Mouse (Mus musculus): ENCODE measurements around the gene Nfia. TPM values are rescaled to one million over a fixed set of nuclear protein-coding genes. Genes with fewer than 3 reads are reported as not detected.

Nfia gene
- polyA plus RNA-seq, 1 experiment: 10.3 TPM

DNA sequence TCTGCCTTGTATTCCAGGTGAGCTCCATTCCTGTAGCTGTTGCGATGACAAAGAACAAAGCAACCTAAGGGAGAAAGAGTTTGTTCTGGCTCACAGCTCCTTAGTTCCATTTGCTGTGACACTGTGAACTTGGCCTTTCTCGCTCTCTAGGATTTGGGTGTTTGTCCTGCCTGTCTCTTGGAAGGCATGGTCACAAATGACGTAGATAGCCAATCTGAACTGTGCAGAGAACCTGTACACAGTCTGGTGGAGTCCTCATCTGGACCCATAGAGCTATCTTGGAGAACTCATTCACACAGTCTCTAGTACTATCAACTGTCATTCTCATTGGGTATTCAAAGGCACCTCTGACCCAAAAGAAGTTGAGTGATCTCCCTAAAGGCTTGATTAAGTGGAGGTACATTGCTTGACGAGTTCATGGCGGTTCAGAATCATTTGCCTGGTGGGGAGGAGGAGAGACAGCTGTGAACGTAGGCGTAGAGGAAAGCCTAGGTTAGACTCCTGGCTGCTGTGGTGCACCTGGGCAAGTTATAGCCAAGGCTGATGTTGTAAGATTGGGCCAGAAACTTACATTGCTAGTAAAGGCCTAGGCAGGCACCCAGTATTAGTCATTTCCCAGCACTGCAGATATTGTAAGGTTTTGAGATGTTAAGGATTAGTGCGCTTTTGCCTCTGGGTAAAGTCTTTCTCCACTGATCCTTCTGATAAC is 83.3 kb downstream of the Nfia start:
- DNase-seq (ENCODE audit: low read depth, low spot score): no peak

DNA sequence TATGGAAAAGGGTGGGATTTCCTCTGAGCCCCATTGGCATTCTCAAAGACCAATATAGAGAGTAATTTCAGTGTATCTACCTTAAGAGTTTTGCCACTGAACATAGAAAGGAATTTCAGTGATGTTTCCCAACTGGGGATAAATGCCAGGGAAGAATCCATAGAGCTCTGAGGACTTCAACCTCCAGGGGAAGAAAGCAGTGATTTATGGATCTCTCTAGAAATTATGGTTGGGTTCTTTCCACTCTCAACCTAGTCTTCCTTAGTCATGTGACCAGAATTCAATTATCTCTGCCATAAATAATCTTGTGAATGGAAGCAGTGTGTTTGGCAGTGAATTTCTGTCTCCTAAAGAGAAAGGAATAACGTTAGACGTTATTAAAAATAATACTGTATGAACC is 85.0 kb downstream of the Nfia start:
- WGBS: 75% methylated on average over 2 of the region's 2 CpGs
- no peak for DNase-seq (ENCODE audit: low read depth, low spot score)

More for the DNA sequence above, 83.3 kb downstream of the Nfia start:
- 96% methylated on average over 8 of the region's 8 CpGs for WGBS

DNA sequence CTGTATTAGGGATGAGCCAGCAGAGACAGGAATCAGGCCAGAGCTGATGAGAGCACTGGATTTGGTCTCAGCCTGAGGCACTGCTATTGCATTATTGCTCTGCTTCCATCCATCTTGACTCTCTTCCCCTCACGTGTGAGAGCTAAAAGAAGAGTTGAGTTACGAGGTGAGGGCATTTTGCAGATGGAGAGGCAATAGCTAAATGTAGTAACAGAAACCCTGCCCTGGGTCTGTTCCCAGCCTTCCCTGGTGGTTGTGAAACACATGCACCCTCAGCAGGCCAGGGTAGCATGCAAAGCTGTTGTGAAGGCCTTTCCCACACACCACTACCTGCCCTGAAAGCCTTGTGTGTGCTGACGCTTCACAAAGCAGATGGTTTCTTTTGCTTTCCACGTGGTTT is 86.9 kb downstream of the Nfia start:
- no peak for DNase-seq (ENCODE audit: low read depth, low spot score)
- 64% methylated on average over 4 of the region's 4 CpGs for WGBS

DNA sequence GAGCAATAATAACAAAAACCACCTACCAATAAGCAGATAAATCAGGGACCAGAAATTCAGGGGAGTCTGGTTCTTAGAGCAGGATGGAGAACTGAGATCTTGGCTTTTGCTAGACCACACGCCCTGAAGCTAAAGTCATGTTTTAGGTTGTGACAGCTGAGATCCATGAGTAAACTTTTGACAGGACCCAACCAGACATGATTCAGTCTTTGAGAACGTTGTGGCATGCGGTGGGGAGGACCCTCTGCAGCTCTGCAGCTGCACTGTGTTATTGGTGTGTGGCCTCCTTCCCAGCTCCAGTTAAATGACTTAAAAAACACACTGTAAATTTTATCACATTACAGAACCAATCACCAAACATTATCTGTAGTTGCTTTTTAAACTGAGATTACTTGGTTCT is 87.8 kb downstream of the Nfia start:
- no peak for DNase-seq (ENCODE audit: low read depth, low spot score)
- WGBS: 59% methylated on average over 3 of the region's 3 CpGs

DNA sequence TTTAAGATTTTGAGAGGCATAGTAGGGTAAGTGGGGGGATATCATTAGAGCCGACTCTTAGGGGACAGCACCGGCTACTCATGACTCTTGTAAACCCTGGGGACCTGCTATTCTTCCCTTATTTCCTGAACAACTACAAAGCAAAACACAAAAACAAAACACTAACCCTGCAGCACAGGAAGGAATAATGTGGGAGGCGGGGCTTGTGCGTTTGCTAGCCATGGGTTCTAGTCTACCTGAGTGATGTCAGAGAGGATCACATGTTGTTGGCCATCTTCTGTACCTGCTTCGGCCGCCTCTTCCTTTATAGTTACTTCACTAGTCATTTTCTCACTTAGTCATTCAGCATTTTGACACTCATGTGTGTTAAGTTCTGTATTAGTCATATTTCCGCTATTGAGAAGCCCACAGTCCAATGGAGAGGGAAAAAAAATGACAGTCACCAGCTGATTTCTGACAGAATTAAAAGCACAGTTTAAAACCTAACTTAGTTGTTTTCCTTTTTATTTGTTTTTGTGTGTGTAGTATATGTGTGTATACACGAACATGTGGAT is 88.3 kb downstream of the Nfia start:
- no peak for DNase-seq (ENCODE audit: low read depth, low spot score)
- 86% methylated on average over 8 of the region's 8 CpGs for WGBS

DNA sequence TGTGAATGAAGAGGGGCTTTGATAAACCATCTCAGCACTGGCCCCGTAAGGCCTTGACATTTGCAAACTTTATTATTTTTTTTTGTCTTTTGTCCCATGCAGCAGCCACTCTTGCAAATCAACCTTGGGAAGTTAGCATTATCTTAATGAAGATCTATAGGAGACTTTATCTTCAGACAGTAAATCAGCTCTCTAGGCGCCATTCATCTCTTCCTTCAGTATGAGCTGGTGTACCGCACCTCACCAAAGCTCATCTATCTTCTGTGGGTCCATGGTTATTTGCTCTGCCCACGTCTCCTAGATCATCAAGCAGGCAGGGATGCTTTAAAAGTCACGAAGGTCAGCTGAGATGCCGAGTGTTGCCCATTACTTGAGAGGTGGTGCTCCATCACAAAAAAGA is 89.8 kb downstream of the Nfia start:
- 93% methylated on average over 6 of the region's 6 CpGs for WGBS
- no peak for DNase-seq (ENCODE audit: low read depth, low spot score)

DNA sequence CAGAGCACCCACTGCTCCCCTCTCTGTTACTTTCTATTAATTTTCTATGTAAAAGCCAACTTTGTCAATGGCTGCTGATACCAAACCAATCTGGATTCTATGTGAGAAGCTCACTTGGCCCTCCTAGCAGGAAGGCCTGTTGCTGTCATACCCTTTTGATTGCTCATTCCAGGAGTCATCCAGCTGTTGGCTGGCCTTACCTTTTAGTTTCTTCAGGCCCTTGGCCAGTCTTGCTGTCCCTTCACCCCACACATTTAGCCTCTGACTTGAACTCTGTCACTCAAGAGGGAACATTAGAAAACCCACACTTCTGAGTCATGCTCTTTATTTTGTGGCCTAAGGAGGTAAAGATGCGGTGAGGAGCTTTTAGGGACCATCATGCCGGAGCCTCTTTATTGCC is 91.7 kb downstream of the Nfia start:
- DNase-seq (ENCODE audit: low read depth, low spot score): no peak

DNA sequence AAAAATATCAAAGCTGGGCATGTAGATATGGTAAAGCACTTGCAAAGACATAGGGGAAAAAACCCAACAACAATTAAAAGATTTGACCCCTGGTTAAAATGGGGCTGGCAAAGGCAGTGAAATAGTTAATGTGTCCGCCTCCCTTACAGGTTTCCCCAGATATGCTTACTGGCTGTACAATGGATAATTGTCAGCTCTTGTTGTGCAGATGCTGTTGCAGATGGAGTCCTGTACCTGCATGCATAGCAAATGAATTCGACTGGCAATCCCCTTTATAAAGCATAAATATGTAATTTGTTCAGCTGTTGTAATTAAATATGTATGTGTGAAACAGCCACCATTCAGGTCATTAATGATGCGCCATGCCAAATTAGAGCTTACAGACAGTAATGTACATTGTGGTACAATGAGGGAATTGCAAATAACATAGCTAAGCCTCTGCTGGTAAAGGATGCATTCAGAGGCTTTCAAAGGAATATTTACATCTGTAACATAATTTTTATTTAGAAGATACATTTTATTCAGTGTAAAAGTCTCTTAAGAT is 92.9 kb downstream of the Nfia start:
- WGBS: 83% methylated on average over 3 of the region's 3 CpGs
- DNase-seq (ENCODE audit: low read depth, low spot score): no peak

More for the DNA sequence above, 91.7 kb downstream of the Nfia start:
- 94% methylated on average over 2 of the region's 2 CpGs for WGBS

DNA sequence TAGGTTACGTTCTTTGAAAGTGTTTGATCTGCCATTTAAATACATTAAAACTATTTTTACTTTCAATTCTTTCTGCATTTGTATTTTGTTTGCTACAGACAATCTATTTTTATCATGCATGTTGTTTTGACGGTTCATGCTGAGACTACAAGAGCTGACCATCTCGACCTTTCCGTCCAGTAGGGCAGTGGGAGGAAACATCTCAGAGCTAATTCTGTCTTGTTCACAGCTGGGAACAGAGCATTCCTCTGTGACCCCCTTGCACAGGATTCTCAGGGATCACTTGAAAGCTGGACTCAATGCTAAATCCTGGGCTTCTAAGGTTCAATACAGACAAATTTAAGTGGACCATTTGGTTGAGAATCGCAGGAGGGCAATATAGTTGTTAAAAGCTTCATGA is 93.9 kb downstream of the Nfia start:
- DNase-seq (ENCODE audit: low read depth, low spot score): no peak
- 75% methylated on average over 5 of the region's 5 CpGs for WGBS

DNA sequence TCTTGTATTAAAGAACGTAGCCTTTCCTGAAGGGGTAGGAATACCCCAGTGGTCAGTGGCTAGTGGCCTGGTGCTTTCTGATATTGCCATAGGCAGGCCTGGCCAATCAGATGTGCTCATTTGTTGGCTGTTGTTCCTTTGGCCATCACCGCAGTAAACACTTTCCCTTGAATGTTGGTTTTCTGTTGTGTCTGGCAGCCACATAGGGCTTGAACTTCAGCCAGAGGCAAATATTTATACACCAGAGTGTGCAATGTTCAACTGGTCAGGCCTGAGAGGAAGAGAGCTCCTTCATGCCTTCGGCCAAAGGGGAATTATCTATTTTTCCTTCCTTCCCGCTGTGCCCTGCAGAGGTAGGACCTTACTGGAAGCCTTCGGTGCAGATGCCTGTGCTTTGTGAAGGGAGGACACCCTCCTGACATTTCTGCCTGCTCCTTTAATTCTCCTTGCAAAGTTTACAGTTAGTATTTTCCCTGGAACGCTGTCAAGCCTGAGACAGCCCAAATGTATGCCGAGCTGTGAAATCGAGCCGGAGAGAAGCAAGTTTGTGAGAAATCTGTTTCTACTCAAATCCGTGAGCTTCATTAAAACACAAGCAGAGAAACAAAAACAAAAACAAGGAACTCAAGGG is 95.9 kb downstream of the Nfia start:
- DNase-seq (ENCODE audit: low read depth, low spot score): peak; percentile 43
- WGBS: 36% methylated on average over 10 of the region's 10 CpGs

DNA sequence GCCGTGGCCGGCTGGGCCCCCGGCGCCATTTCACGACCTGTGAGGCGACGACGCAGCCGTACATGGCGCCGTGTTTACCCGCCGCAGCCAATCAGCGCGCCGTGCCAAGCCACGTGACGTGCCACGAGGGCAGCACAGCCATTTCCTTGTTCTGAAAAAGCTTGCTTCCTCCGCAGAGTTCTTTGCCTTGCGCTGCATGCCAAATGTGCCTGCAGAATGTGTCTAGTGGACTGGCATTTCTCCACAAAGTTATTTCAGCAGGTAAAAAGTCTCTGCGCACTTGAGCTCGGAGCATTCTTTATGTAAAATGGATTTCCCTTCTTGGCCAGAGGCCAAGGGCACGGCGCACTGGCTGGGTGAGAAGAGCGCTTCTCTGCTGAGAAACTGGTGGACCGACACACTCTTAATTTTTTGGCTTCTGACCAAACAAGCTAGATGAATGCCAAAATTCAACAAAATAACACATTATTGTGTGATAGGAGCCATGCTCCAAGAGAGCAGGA is 96.5 kb downstream of the Nfia start:
- peak; percentile 39 for DNase-seq (ENCODE audit: low read depth, low spot score)
- WGBS: 44% methylated on average over 27 of the region's 27 CpGs

DNA sequence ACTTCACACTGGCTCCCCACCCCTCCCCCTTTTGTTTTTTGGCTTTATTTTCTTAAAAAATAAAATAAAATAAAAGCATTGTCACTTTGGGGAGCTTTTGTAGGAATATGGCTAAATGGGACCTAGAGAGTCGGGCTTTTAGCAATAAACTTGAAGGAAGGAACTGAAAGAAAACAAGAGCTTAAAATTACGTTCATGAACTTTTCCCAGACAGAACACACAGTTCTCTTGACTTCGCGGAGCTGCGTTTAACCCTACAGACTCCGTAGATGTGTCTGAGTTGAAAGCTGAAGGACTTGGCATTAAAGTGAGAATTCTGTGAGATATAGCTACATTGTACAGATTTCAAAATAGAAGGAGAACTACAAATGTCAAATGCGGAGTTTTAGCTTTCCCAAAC is 96.9 kb downstream of the Nfia start:
- 48% methylated on average over 7 of the region's 7 CpGs for WGBS
- DNase-seq (ENCODE audit: low read depth, low spot score): no peak

DNA sequence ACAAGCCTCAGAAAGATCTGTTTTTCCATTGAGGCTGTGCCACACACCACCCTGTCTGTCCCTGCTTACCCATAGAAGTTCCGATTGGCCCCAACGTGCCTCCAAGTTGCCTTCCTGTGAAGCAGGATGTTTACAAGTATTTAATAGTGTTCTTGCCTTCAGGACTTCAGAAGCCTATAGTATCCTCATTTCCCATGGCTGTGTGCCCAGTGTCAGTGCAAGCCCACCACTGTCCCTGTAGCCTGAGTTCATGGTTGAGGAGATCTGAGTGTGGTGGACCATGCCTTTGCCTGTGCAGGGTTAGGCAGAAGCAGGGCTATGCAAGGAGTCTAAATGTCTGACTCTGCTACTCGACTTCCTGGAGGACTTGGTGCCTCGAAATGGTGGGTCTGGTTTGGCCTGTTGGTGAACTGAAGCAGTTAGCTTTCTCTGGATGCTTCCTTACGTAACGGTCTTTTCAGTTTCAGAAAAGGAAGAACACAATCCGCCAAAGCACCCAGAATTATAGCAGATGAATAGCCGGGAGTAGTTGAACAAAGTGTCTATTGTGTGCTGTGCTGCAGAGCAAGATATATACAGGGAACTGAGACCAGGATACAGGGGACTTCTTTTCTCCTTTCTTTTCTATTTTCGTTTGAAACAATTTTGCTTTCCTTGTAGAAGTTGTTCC is 99.4 kb downstream of the Nfia start:
- DNase-seq (ENCODE audit: low read depth, low spot score): no peak
- WGBS: 42% methylated on average over 9 of the region's 9 CpGs

DNA sequence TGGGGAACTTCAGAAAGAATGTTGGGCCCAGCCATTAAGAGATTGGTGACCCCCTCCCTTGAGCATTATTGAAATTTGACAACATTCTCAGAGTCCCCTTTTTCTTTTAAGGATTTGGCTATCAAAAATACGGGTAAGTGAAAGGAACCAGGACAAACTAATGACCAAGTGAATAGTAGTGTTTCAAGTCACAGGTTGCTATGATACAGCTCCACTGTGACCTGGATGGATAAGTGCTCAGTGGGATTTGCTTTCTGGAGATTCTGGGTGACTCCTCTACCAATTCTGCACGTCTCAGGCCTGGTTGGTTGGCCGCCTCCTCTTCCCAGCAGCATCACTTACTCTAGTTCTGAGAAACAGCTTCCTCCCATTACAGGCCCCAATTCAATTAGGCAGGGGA is 102.4 kb downstream of the Nfia start:
- 86% methylated on average over 3 of the region's 3 CpGs for WGBS
- no peak for DNase-seq (ENCODE audit: low read depth, low spot score)

DNA sequence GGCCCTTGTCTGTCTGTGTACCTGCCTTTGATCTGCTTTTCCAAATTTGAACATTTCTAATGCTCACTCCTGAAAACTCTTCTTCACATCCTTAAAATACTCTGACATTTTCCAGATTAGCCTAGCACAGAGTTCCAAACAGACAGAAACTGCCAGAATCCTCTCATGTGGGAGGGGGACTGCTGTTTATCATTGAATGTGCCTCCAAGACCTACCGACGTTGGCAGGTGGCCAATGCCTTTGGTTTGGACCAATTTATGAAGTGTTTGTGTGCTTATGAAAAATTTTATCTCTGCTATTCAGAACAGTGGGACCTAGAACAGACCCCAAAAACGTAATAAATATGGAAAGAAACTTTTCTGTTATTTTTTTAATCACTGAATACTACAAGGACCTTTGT is 103.4 kb downstream of the Nfia start:
- no peak for DNase-seq (ENCODE audit: low read depth, low spot score)
- 44% methylated on average over 3 of the region's 3 CpGs for WGBS

DNA sequence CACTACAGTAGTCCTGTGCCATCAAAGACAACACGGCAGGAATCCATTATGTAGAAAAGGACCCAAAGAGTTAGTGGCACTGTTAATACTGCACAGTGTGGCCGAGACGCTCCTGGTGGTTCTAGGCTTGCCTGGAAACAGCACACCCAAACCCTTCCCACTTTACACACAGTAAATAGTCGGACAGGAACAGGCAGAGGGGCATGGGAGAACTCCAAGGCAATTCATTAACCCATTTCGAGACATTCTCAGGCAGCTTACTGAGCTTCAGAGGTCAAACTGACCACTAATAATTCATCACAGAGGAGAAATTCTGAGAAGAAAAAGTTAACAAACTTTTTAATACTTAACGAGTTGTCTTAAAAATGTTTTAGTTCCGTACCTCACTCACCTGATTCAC is 107.2 kb downstream of the Nfia start:
- WGBS: 79% methylated on average over 7 of the region's 7 CpGs
- no peak for DNase-seq (ENCODE audit: low read depth, low spot score)

DNA sequence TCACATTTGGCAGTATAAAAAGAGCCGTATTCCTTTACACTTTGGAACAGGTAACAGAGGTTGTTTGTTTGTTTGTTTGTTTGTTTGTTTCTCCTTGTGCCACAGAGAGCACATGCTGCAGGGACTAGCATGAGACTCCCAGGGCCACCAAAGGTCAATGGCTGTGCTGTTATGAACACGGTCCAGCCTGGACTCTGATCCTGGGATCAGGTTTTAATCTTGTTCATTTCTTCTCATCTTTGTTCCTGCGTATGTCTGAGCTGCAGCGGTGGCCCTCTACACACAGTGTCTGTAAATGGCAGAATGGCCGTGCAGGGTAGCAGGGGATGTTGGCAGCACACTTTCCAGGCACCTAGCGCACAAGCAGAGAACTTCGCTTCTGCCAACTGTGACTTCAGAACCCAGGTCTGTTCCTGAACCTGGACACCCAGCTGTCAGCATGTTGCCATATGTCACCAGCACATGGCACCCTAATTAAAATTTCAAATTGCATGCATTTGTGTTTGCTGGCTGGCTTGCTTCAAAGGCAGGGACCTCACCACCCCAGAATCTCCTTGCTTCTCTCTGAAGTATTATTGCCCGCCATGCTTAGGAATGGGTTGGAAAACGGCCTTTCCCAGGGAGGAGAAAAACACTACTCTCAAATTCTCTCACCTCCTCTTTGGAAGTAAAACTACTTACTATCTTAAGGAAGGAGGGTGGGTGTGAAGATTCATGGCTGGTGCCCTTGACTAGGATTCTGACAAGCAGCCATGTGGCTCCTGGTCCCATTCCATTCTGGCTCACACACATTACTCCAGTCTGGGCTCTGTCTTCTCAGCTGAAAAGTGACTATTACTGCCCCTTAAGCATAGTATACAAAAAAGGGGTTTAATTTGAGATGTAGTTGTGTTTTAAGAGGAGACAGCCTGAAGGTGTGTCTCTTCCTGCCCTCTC is 107.9 kb downstream of the Nfia start:
- WGBS: 85% methylated on average over 9 of the region's 9 CpGs
- no peak for DNase-seq (ENCODE audit: low read depth, low spot score)

DNA sequence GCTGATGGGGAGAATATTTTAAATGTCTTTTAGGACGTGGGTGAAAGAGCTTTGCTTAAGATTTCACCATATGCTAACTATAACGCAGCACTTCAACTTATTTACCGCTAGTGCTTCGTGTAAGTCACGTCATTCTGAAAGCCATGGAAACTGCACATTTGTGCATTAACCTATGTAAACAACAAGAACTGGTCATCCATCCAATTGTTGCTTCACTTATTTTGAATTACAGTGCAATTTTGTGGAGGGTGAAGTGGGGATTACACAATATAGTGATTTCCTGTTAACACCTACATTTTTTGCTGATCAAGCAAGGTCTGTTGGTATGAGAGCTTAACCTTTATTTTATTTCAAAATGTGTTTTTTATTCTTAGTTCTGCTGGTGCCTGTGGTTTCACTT is 113.0 kb downstream of the Nfia start:
- no peak for DNase-seq (ENCODE audit: low read depth, low spot score)
- WGBS: 78% methylated on average over 5 of the region's 5 CpGs

DNA sequence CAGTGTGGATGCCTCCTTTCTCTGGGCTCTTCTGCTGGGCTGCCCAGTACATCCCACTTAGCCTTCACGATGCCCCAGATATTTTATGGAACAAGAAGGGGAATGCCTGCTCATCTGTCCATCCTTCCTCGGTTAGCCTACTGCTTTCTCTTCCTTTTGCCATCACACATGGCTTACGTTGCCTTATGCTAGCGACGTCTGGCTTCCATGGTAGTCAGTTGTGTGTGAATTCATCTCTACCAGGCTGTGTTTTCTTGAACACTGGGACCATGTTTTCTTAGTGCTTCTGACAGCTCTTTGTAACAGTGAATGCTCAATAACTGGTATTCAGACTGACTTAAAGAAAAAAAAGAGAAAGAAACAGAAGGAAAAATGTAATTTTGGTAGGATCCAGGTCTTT is 113.7 kb downstream of the Nfia start:
- DNase-seq (ENCODE audit: low read depth, low spot score): no peak
- 91% methylated on average over 5 of the region's 5 CpGs for WGBS
